Mouse (Mus musculus) bone marrow macrophage, adult 2 months (primary cell): ENCODE results near the gene Gm20388.

ENCODE experiments used
- CTCF ChIP-seq: IDR thresholded peaks from 2 replicates; pipeline ENCODE4 v1.5.1; 2012; ENCODE audit warnings: low read depth, mild to moderate bottlenecking, low read length, moderate library complexity
- POLR2A ChIP-seq: IDR thresholded peaks from 2 replicates; pipeline ENCODE4 v1.6.1; 2012; ENCODE audit warnings: mild to moderate bottlenecking, low read depth, low read length, borderline replicate concordance

DNA sequence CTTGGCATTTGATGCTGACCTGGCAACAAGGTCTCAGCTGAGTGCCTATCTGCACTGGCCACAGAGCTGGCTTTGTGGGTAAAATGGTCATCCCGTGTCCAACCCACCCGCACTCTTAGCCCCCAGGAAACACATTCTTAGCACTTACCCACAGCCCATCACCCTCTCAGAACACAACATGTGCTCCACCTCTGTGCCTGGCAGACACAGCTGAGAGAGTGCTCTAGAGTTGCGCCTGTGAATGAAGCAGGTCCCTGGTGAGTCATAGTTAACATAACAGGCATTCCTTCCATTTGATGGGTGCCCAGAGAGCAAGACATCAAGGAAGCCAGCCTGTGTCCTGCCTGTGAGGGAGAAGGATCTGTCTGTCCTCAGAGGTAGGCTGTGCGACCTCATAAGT, 2276.6 kb downstream of the Gm20388 start:
- TF ChIP-seq POLR2A (no peak), CTCF (no peak)
